Mouse (Mus musculus) CH12.LX (cell line): Measurements from ENCODE around the gene Ttll4.

Source experiments
- BHLHE40 ChIP-seq: IDR thresholded peaks from 2 replicates; pipeline ENCODE4 v1.6.1; 2011; ENCODE audit warnings: mild to moderate bottlenecking, low read depth, low read length, improper control_type of control experiment
- CTCF ChIP-seq, 2 experiments: IDR thresholded peaks in 1 of 2; conservative IDR thresholded peaks in 1 of 2; 2 replicates each; pipeline ENCODE4 v1.5.1; 2011 to 2012; ENCODE audit warnings: low read depth in 2 of 2, low read length in 2 of 2, improper control_type of control experiment in 1 of 2, inconsistent platforms in 1 of 2, mild to moderate bottlenecking in 1 of 2, moderate library complexity in 1 of 2
- EP300 ChIP-seq: IDR thresholded peaks from 2 replicates; pipeline ENCODE4 v1.6.1; 2011; ENCODE audit warnings: low read length, improper control_type of control experiment
- MXI1 ChIP-seq: IDR thresholded peaks from 2 replicates; pipeline ENCODE4 v1.6.1; 2011; ENCODE audit warnings: mild to moderate bottlenecking, low read depth, low read length, improper control_type of control experiment
- MYC ChIP-seq: IDR thresholded peaks from 2 replicates; pipeline ENCODE4 v1.6.1; 2011; ENCODE audit warnings: low read depth, mild to moderate bottlenecking, improper control_type of control experiment, low read length

DNA sequence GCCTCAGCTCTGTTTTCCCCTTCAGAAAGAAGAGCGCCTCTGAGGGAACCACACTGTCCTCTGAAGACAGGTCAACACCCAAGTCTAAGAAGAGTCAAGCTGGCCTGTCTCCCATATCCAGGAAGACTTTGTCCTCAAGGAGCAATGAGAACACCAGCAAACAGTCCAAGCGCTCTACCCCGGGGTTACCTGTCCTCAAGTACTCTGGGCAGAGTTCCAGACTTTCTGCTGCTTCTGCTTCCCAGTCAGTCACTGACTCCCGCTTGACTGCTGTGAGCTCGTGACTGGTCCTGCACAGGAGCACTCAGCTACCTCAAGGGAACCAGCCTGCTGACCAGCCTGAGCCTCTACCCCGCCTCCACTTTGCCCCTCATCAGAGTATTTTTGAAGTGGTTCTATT lies 35.9 kb downstream of the Ttll4 start:
- TF ChIP-seq MXI1: no peak
- no peak for TF ChIP-seq CTCF (conservative IDR thresholded peaks at IDR 0.05 in 1 of 2, IDR thresholded peaks at IDR 0.05 in 1 of 2; ENCODE audit: low read depth in 2 of 2, low read length in 2 of 2)
- no peak for TF ChIP-seq EP300
- no peak for TF ChIP-seq MYC
- TF ChIP-seq BHLHE40: no peak
